Mouse (Mus musculus) testis, postnatal 10 days (tissue): Measurements from ENCODE around the gene 1700122O11Rik.

Experiments used
- DNase-seq: peaks from one replicate; pipeline ENCODE4 v3.0.0; 2021; ENCODE audit warnings: low spot score

Gene 1700122O11Rik

DNA sequence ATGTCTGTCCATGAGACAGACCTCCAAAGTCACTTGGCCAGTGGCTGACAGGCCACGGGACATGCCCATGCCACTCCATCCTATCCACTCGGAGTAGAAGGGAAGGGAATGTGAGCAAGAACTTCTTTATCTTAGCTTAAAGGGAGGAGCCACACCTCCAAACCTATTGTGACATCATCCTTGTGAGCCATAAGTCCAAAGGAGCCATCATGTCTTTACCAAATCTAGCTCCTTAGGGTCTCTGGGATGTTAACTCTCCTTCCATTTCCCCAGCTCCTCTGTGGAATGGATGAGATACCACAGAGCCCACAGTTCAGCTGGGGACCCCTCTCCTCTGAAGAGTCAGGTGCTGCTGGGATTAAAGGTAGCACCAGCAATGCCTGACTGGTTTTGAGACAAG, at the start of gene 1700122O11Rik:
TSS of gene 1700122O11Rik (minus strand) at position 101 of the 400 bp plus-strand sequence.
- DNase-seq: no peak

DNA sequence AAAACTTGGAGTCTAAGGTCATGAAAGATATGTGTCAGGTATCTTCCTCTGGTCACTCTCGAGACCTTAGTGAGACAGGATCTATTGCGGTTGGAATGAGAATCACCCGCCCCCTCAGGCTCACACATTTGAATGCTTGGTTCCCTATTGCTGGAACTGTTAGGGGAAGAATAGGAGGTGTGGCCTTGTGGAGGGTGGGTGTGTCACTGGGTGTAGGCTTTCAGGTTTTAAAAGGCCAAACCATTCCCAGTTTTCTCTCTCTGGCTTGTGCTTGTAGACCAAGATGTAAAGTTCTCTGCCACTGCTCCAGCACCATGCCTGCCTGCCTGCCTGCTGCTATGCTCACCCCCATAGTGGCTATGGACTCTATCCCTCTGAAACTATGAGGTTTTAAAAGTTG, 42.5 kb upstream of the 1700122O11Rik start:
- DNase-seq: no peak

DNA sequence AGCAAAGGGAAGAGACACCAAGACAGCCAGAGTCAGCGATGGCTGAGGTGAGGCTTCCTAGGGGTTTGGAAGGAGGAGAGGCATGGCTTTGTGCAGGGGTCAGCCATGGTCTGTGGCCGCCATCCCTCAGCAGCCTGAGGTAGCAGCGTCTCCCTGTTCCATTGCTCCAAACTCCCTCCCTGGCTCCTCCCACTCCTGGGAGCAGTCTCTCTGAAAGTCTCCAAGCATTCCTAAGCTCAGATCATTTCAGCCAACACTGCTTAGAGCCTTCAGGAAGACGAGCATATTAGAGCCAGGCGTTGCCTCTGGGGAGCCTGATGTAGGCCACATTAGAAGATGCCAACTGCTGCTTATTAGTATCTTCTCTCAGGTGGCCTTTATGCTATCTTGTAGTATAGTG, 29.6 kb upstream of the 1700122O11Rik start:
- no peak for DNase-seq

DNA sequence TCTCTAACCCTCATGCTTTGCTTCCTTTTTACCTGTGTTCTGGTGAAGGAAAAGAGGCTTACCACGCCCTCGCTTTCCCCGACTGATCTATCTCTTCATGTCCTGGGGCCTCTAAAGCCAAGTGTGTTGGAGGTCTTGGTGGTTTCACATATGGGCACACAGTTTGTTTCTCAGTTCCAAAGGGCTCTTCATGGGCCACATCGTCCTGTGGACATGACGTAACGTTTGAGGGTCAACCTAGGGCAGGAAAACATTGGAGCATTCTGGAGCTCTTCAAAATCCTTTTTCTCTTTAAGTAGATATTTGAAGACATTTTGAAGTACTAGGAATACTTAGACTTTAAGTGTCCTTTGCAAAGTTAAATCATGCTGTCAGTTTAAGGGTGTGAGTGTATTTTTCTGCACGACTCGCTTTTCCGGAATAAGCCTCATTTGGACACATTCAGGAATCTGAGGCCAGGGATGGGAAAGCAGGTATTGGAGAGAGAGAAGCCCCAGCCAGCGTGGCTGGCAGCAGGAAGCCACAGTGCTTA, 29.1 kb upstream of the 1700122O11Rik start:
- DNase-seq: no peak

DNA sequence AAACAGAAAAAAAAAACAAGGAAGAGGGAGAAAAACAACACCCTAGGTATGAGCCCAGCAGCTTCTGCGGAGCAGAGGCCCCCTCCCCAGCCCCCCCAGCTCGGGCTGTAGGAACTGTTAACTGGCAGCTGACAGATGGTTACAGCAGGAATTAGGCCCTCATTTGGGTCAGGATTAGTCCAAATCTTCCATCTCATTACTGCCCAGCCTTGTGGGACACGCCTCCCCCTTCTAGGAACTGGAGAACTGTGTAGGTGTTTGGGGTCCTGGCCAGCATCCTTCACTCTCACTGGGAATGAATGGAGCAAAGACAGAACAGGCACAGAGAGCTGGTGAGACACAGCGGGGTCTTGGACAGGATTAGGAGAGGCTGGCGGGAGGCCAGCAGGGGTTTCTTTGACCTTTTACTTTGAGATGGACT, 27.0 kb upstream of the 1700122O11Rik start:
- no peak for DNase-seq

DNA sequence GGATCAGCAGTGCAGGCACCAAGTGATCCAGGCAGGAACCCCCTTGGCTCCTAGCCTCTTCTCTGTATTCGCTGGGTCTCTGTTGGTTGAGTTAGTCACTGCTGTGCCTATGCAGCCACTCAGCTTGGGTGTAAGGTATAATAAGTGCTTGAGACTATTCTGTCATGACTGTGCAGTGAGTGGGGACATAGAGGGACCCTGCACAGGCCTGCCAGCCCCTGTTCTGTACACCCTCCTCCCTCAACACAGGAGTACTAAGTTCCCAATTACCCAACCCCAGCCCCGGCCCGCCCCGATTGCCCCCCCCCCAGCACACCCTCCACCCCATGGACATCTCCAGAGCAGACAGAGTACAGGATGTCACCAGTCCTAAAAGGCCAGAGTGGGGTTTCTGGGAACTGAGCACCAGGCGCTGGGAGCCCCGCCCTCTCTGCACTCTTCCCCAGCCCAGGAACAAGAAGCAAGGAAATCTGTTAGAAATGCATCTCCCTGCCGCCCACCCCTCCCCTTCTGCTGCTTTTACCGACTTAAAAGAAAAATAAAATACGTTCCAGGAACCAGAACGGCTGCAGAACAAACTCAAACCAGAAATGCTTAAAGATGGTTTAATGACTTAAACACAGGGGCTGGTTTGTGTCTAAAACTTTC, 26.2 kb upstream of the 1700122O11Rik start:
- DNase-seq: no peak

DNA sequence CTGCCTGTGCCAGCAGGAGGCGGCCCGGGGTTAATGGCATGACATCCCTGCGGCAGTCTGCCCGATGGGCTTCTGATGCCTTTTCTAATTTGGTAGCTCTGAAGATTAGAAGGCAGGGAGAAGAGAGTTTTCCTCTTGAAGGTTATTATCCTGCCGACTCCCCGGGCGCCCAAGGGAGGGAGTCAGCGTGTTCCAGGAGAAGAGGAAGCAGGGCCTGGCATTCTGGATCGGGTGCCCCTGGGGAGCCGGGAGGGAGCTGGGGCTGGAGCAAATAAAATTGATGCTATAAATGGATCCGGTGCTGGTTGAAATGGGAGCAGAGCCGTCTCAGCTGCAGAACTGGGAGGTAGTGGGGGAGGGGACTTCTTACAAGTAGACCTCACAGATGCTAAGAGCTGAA, 19.3 kb upstream of the 1700122O11Rik start:
- no peak for DNase-seq

DNA sequence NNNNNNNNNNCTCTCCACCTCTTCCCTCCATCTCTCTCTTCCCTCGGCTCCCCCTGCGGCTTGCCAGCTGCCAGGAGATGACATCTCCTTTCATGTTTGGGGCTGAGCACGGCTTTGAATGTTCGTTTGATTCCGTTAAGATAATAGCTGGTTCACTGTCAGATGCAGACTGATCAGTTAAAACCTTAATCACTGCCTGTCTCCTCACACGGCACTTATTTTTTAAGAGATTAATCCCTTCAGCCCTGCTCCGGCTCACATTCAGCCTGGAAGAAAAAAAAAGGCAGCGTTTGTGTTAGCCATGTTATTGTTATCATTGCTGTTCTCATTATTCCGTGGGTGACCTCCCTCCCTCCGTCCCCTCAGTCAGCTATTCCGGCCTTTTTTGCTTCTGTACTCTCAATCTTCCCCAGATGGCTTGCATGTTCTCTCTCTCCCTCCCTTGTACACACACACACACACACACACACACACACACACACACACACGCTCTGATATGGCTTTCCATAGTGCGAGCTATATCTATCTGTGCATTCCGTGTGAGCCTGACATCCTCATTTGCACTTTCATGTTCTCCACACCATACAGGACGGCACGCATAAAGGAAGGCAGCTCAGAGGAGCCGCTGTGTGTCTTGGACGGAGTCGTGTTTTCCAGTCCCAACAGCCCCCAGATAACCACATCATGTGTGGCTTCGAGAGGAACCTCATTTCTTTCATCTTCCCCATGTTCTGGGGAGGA, 17.2 kb upstream of the 1700122O11Rik start:
- no peak for DNase-seq

DNA sequence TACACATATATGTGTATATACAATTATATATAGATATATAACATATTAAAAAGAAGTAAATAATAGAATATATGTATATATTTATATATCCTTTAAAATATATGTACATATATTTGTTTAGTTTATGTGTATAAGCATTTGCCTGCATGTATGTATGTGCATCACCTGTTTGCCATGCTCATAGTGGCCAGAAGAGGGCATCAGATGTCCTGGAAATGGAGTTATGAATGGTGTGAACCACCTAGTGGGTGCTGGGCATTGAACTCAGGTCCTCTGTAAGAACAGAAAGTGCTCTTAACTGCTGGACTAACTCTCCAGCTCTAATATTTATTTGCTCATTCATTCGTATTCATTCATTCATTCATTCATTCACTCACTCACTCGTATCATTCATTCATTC, 15.6 kb upstream of the 1700122O11Rik start:
- DNase-seq: no peak

DNA sequence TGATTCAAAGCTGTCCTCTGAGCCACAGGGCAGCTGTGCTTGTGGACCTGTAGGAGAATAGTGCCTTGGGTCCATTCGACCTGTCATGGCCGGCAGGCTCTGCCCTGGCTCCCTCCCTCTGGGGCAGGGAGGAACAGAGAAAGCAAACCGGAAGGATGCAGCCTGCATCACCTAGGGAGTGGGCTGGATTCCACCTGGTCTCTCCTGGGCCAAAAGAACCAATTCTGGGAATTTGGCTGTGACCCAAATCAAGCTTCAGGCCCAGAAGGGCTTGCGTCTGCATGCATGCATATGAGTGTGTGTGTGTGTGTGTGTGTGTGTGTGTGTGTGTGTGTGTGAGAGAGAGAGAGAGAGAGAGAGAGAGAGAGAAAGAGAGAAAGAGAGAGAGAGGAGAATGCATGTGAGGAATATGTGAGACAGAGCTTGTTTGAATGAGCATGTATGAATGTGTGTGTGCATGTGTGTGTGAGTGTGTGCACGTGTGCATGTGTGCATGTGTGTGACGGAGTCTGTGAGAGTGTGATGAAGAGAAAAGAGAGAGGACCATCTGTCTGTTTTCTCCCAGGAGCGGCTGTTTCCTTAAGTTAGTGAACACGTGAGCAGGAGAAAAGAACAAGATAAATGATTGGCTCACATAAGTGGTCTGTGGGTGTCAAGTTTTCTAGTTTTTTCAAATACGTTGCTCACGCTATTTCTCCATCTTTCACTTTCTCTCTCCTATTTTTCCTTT, 14.4 kb upstream of the 1700122O11Rik start:
- DNase-seq: no peak

DNA sequence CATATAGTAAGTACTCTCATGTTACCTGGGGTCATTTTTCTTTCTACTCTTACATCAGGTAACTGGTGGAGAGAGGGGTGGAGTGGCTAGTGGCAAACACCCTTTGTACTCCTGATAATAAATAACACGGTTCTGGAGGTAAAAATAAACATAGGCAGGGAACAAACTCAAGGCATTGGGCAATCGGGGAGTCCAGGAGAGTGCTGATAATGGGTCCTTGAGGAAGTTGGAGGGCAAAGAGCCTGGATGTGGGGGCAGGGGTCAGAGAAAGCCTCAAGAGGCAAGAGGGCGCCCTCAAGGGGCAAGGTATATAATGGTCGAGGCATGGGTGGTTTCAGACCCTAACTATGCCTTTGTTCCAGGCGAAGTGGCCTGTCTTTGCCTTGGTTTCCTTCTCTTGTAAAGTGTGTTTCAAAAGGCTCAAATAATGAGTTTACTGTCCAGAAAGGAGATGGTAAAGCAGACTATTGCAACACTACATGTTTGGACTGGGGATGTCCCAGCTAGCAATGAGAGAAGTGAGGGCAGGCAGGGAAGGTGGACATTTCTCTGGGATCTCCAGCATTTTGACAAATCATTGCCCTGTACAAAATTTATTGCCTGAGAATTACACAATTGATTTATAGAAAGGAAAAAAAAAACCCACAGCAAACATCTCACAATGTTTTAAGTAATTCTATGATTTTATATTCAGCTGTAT, 13.7 kb upstream of the 1700122O11Rik start:
- DNase-seq: no peak

DNA sequence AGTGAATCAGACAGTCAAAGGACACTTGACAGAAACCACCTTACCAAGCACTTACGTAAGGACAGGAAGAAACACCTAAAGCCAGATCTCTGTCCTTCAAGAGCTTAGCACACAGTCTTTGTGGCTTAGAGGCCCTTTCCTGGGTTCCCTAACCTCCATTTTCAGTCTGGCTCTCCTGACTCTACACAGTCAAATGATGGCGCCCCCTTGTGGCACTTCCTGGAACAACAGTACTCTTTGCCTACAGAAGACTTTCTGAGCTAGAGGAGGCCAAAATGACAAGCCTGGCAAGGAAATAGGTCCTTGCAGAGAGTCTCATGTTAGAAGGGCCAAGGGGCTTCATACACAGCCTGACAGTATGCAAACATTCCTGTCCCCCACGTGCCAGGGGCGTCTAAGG, 7.5 kb upstream of the 1700122O11Rik start:
- peak; percentile 95 for DNase-seq

DNA sequence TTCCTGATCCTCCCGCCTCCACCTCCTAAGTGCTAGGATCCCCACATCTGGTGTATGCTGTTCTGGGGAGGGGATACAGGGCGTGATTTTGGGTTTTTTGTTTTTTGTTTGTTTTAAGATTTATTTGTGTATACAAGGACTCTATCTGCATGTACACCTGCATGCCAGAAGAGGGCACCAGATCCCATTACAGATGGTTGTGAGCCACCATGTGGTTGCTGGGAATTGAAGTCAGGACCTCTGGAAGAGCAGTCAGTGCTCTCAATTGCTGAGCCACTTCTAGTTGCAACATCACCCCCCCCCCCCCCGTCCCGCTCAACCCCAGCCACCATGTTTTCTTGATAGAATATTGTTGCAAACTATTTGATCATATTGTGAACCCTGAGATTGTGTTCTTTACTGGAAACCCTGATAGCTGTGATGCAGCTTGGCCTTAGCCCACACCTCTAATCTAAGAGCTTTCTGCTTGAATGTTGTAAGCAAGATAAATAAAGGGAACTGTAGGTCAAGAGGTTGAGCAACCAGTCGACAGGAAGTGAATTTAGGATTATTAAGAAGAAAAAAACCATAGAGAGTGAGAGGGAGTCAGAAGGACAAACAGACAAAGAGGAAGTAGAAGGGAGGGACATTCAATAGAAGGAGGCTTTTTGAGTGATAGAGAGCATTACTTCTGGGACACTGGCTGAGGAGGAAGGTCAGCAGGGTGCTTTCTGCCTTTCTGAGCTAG, 5.2 kb upstream of the 1700122O11Rik start:
- no peak for DNase-seq

DNA sequence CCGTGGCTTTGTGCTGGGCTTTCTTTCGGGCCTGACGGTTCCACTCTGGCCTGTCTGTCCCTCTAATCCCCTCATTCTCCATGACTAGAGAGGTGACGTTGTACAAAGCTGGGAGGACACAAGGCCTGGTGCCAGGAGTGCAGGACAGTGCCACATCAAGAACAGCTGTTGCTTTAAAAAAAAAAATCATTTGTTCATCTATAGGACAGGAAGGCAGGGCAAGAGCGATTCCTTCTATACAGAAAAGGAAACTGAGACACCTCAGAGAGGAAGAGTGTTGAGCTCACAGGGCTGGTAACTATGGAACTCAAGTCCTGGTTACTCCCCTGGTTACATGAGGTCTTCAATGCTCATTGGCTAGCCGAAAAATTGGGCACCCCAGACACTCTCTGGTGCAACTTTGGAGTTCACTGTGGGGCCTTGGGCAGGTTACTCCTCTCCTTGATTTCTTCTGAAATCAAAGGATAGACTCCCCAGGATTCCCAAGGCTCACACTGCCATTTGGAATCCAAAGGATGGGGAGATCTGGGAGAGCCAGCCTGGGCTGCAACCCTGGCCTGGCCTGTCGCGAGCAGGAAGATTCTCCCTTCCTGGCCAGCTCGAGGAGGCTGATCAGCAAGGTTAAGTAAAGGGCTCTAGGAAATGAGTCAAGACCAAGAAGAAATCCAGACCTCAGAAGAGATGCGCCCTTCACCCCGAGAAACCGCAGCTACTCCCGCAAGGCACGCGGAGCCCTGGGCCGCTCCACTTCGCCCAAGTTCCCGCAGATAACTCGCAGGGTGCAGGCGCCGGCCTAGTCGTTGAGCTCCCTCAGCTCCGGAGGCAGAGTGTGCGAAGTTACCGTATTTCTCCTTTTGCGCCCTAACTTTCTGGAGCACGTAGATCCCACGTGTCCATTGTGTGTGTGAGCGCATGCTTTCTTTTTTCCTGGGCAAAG, 3.5 kb upstream of the 1700122O11Rik start:
- DNase-seq: peak; percentile 69

DNA sequence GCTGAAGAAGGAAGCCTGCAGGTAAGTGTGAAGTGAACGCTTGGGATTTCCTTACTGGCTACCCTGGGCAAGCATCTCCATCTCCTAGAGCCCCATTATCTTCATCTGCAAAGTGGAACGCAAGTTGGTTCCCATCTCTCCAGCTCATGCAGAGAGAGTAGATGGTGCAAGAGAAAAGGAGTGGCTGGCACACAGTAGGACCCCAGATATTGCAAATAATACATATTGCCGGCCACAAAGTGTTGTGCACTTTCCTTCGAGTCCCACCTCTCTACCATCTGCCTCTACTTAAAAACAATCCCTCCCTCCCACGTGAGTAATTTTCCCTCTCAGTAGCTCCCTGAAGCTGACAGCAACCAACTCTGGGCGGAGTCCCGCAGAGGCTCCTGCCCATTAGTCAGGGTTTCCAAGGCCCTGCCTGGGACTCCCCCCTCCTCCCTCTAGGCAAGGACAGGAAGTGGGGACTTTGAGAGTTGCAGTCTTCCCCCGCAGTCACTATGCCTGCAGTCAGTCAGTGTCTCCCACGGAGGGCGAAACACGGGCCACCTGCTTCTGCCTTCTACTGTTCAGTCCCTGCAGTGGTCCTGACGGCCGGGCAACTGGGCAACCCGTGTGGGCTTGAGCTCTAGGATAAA, 1.3 kb upstream of the 1700122O11Rik start:
- DNase-seq: peak; percentile 70

DNA sequence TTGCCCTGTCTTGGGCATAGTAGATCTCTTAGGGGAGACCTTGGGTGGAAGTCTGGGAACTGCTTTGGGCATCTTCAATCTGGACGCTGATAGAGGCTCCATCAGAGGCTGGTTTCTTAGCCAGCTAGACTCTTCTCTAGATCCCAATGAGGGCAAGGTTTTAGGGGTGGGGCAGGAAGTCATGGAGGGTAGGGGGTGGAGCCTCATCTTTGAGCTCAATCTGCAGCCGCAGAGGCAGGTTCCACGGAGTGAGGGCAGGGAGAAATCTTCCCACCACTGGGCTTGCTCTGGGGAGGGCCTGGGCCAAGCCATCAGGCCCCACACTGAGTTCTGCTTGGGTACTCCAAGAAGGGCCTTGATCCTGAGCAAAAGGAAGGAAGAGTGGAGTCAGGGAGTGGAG, 1.2 kb downstream of the 1700122O11Rik start:
- no peak for DNase-seq

DNA sequence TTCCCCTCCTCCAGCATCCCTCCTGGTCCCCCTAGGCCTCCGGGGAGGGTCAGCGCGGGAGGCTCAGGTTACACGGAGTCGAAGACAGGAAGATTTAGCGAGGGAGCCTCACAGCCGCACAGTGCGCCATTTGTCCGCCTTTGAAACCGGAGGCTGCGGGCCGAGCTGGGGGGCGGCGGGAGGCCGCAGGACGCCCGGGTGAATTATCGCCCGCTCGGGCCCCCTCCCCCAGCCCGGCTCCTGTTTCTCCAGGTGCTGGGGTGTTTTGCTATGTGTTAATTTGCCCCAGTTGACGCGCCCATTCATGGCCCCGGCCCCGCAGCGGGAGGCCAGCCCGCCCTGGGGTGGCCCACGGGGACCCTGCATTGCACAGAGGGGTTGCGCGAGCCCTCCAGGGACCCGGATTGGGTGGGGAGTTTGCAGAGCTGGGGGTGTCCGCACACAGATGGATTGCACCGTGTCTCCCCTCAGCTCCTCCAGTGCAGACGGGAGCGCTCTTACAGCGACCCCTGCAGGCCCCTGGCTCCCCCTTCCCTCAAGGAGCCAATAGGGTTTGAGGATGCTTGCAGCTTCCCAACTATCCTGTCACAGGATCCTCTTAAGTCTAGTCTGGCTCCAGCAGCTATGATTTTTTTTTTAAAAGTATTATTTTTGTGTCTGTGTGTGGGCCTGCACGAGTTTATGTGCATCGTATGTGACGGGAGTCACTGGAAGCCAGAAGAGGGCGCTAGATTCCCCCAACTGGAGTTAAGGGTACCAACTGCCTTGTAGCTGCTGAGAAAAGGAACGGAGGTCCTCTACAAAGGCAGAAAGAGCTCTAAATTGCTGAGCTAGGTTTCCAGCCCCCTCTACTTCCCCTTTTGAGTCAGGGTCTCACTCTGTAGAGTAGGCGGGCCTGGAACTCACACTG, 6.3 kb downstream of the 1700122O11Rik start:
- peak; percentile 77 for DNase-seq

DNA sequence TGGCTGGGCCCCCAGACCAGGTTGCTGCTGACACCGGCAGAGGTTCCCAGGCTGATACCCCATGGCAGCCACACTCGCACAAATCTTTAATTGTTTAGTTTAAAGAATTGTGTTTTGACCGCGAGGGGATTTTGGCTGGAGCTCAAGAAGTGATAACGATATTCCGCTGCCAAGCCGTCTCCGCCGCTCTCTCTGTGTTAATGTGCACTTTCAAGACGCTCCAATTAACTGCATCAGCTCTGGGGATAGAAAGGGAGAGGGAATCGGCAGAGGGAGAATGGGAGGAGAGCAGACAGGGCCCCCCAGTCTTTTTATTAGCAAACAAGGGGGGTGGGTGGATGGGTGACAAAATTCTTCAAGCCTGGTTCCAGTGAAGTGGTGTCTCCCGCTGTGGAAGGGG, 8.9 kb downstream of the 1700122O11Rik start:
- DNase-seq: no peak

DNA sequence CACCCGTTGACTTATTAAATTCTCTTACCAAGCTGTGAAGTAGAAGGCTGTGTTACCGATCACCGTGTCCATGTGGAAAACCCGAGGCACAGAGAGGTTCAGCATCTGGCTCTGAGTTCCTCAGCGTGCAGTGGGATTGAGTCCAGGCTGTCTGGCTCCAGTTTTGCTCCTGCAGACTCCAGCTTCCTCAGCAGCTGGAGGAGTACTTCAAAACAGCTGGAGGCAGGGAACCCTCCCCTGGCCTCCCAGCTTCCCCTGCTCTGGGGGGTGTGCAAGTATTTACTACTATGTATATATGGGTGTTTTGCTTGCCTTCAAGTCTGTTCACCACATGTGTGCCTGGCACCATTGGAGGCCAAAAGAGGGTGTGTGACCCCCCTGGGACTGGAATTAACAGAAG, 9.8 kb downstream of the 1700122O11Rik start:
- no peak for DNase-seq
